Mouse (Mus musculus): ENCODE data around the gene Pawr. TPM values are rescaled to one million over a fixed set of nuclear protein-coding genes. Genes with fewer than 3 reads are reported as not detected.
A peak's percentile ranks its signal among the peaks of the same experiment; 100 is the strongest.

Pawr gene
- polyA plus RNA-seq, 1 experiment from 2014 or later = 3.8 TPM

DNA sequence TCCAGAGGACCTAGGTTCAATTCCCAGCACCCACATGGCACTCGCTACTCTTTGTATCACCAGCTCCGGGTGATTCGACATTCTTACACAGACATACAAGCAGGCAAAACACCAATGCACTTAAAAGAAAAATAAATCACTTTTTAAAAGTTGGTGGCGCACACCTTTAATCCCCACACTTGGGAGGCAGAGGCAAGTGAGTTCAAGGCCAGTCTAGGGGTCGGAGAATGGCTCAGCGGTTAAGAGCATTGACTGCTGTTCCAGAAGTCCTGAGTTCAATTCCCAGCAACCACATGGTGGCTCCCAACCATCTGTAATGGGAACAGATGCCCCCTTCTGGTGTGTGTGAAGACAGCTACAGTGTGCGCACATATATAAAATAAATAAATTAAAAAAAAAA lies 16.7 kb upstream of the Pawr start:
- no peak overlapping the region for H3K4me3 ChIP-seq (replicated peaks)
- no peaks in the 10 kb centered on the region for H3K27me3 ChIP-seq
- no peaks in the 10 kb centered on the region for H3K36me3 ChIP-seq
- H3K27ac ChIP-seq = no peak overlapping the region
- H3K9ac ChIP-seq = no peak overlapping the region
- ATAC-seq (ENCODE audit: low read depth) = no peak
- no peak overlapping the region for H3K4me2 ChIP-seq
- DNase-seq = no peak
- H3K4me1 ChIP-seq (replicated peaks) = peaks cover 10% of the 10 kb centered on the region; the same call in 1 of the 2 replicates
- 83% methylated on average over 7 of the region's 7 CpGs for WGBS (ENCODE audit: insufficient replicate concordance)
- H3K9me3 ChIP-seq (replicated peaks) = no peaks in the 10 kb centered on the region

DNA sequence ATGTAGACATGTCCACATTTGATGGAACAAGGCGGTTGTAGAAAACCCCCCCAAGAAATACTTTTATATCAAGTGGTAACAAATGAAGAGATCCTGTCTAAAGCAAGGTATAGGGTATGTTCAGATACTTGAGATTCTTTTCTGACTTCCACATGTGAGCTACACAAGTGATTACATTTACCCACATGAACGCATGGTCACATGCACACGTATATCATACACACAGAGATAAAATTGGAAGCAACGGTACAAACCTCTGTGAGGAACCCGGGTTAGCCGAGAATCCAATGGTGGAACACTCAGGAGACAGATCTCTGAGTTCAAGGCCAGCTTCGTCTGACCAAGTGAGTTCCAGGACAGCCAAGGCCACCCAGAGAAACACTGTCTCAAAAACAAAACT lies 3.6 kb upstream of the Pawr start:
- H3K27me3 ChIP-seq = peaks cover 41% of the 10 kb centered on the region
- DNase-seq (no peak), ATAC-seq (ENCODE audit: low read depth) (no peak)
- no peaks in the 10 kb centered on the region for H3K36me3 ChIP-seq
- H3K4me3 ChIP-seq (replicated peaks) = no peak overlapping the region
- H3K4me2 ChIP-seq = no peak overlapping the region
- 66% methylated on average over 7 of the region's 7 CpGs for WGBS (ENCODE audit: insufficient replicate concordance)
- no peak overlapping the region for H3K27ac ChIP-seq
- H3K9me3 ChIP-seq (replicated peaks) = no peaks in the 10 kb centered on the region
- no peak overlapping the region for H3K9ac ChIP-seq
- H3K4me1 ChIP-seq (replicated peaks) = peaks cover 12% of the 10 kb centered on the region

DNA sequence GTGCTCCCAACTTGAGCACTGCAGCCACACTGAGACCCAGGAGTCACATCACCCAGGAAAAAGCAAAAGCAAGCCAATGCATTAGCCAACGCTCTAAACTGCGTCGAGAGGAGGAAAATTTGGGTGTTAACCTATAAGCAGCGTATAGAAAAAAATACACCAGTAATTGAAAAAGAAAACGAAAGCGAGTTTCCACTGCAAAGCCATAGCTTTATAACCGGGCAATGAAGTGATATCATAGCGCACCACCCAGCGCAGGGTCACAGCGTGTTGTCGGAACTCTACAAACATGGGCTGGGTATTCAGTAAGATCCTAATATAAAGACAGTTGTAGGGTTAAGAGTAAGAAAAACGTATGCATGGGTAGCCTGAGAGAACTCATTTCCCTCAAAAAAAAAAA lies 2.9 kb upstream of the Pawr start:
- Histone ChIP-seq H3K9ac (no peak overlapping the region), H3K27me3 (peaks cover 45% of the 10 kb centered on the region), H3K4me2 (no peak overlapping the region), H3K27ac (no peak overlapping the region), H3K4me3 (replicated peaks) (no peak overlapping the region), H3K4me1 (replicated peaks) (peaks cover 16% of the 10 kb centered on the region), H3K9me3 (replicated peaks) (no peaks in the 10 kb centered on the region), H3K36me3 (no peaks in the 10 kb centered on the region)
- no peak for DNase-seq
- ATAC-seq (ENCODE audit: low read depth) = no peak
- WGBS (ENCODE audit: insufficient replicate concordance) = 75% methylated on average over 12 of the region's 12 CpGs

DNA sequence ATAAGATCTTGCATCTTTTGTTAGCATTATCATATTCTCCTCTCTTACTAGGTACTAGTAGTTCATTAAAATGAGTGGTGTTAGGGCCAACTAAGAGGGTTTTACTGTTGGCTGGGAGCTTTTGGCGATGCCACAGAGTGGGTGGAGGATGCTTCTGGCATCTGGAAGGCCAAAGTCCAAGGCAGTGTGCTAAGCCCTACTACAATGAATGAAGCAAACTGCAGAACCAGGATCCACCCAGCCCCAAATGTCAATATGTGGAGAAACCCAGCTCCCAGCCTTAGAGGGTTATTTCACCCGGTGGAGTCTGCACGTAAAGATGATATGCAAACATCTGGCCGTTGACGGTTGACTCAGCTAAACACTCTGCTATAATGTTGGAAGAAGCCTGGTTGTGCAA lies 2.1 kb upstream of the Pawr start:
- 63% methylated on average over 5 of the region's 5 CpGs for WGBS (ENCODE audit: insufficient replicate concordance)
- ATAC-seq (ENCODE audit: low read depth) = no peak
- DNase-seq = no peak

DNA sequence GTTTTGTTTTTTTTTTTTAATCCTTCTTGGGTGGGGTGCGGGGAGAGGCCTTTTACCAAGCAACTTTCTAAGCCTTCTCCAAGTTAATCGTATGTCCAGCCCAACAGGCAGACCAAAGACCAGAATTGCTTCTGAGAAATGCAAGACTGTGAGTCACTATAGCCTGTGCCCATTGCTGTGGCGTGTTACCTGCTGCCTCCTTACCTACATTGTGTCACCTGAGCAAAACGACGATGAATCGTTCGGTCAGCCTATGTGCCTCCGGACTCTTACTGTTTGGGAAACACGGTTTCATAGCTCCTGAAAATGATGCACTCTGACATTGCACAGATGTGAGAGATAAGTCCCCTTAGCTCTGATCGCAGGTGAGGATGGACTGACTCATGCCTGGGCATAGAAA lies 957 bp upstream of the Pawr start:
- H3K4me1 ChIP-seq (replicated peaks) = peaks cover 16% of the 10 kb centered on the region
- WGBS (ENCODE audit: insufficient replicate concordance) = 15% methylated on average over 10 of the region's 10 CpGs
- H3K4me2 ChIP-seq = peak overlapping the region; percentile 90
- H3K36me3 ChIP-seq = no peaks in the 10 kb centered on the region
- DNase-seq (no peak), ATAC-seq (ENCODE audit: low read depth) (no peak)
- H3K9ac ChIP-seq = no peak overlapping the region
- no peak overlapping the region for H3K27ac ChIP-seq
- H3K9me3 ChIP-seq (replicated peaks) = no peaks in the 10 kb centered on the region
- H3K4me3 ChIP-seq (replicated peaks) = peak overlapping the region; percentile 75; the same call in 1 of the 2 replicates
- H3K27me3 ChIP-seq = peaks cover 45% of the 10 kb centered on the region

More for the DNA sequence above, 2.1 kb upstream of the Pawr start:
- Histone ChIP-seq H3K4me1 (replicated peaks) (peaks cover 16% of the 10 kb centered on the region), H3K4me3 (replicated peaks) (no peak overlapping the region), H3K27ac (no peak overlapping the region), H3K9ac (no peak overlapping the region), H3K27me3 (peaks cover 45% of the 10 kb centered on the region), H3K4me2 (no peak overlapping the region), H3K9me3 (replicated peaks) (no peaks in the 10 kb centered on the region), H3K36me3 (no peaks in the 10 kb centered on the region)

DNA sequence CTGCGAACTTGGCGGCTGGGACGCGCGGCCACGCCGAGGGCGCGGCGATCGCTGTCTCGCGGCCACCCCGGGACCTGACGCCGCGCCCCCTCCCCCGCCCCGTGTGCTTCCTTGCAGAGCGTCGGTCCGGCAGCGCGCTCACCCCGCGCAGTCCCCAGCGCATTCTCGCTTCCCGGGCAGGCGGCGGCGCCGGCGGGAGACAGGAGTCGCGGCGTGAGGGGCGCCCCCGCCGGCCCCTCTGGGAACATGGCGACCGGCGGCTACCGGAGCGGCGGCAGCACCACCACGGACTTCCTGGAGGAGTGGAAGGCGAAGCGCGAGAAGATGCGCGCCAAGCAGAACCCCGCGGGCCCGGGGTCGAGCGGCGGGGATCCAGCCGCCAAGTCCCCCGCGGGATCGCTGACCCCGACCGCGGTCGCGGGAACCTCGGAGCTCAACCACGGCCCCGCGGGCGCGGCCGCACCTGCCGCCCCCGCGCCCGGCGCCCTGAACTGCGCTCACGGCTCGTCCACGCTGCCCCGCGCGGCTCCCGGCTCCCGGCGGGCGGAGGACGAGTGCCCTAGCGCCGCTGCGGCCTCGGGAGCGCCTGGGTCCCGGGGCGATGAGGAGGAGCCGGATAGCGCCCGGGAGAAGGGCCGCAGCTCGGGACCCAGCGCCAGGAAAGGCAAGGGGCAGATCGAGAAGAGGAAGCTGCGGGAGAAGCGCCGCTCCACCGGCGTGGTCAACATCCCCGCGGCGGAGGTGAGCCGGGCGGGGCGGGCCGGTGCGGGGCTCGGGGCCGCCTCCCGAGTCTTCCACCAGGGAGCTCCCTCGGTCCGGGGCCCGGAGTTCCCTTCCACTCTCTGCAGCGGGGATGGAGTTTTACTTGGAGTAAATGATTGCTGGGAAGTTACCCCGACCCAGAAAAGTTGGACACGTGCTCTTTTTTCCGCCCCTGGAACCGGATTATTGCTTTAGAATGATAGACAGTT lies 935 bp downstream of the Pawr start:
- DNase-seq = peak; percentile 37
- peaks cover 13% of the 10 kb centered on the region; the same call in 1 of the 2 replicates for H3K36me3 ChIP-seq
- peak overlapping the region; percentile 78 for H3K9ac ChIP-seq
- H3K27ac ChIP-seq = peak overlapping the region; percentile 71
- H3K9me3 ChIP-seq (replicated peaks) = no peaks in the 10 kb centered on the region
- under 1% methylated on average over 100 of the region's 129 CpGs for WGBS (ENCODE audit: insufficient replicate concordance)
- peaks cover 16% of the 10 kb centered on the region for H3K4me1 ChIP-seq (replicated peaks)
- peak overlapping the region; percentile 75 for H3K4me3 ChIP-seq (replicated peaks)
- peak overlapping the region; percentile 90 for H3K4me2 ChIP-seq
- H3K27me3 ChIP-seq = peaks cover 45% of the 10 kb centered on the region
- ATAC-seq (ENCODE audit: low read depth) = peak; percentile 47

DNA sequence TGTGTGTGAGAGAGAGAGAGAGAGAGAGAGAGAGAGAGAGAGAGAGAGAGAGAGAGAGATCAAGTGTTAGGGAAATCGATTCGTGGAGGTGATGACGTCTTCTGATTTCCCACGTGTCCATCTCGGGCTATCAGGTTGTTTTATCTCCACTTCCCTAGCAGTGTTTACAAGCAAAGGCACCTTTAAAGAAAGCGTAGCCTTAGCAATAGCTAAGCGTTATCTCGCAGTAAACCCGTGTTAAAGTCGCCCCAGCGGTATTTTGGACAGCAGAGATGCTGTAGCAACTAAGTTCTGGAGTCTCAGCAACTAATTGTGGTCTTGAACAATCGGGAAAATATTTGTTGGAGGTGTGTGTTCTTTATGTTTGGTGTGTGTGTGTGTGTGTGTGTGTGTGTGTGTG lies 1.7 kb downstream of the Pawr start:
- H3K27me3 ChIP-seq = peaks cover 45% of the 10 kb centered on the region
- peaks cover 16% of the 10 kb centered on the region for H3K4me1 ChIP-seq (replicated peaks)
- ATAC-seq (ENCODE audit: low read depth) (no peak), DNase-seq (no peak)
- H3K27ac ChIP-seq = no peak overlapping the region
- peaks cover 13% of the 10 kb centered on the region; the same call in 1 of the 2 replicates for H3K36me3 ChIP-seq
- H3K4me3 ChIP-seq (replicated peaks) = peak overlapping the region; percentile 75
- H3K4me2 ChIP-seq = peak overlapping the region; percentile 90
- H3K9me3 ChIP-seq (replicated peaks) = no peaks in the 10 kb centered on the region
- WGBS (ENCODE audit: insufficient replicate concordance) = 5% methylated on average over 12 of the region's 12 CpGs
- 0 out of 2 replicates have a peak overlapping the region, but pooled peaks have one; percentile 78 for H3K9ac ChIP-seq

DNA sequence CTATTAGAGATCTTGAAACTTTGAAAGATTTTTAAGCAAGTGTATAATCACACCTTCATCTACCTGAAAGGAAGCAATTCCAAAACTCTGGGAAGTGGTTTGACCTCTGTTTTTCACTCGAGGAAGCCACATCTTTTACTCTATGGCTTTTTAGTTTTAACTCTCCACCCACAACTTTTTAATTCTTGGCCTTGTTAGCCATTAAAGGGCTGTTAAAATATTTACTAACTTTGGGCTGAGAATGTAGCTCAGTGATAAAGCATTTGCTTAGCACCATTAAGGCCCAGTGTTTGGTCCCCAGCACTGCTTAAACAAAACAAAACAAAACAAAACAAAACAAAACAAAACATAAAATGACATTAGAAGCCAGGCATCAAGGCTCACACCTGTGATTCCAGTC lies 2.2 kb downstream of the Pawr start:
- 14% methylated on average over 1 of the region's 1 CpGs for WGBS (ENCODE audit: insufficient replicate concordance)
- Histone ChIP-seq H3K36me3 (peaks cover 13% of the 10 kb centered on the region; the same call in 1 of the 2 replicates), H3K9ac (no peak overlapping the region), H3K27ac (no peak overlapping the region), H3K4me1 (replicated peaks) (peaks cover 16% of the 10 kb centered on the region), H3K27me3 (peaks cover 41% of the 10 kb centered on the region), H3K4me2 (peak overlapping the region; percentile 90), H3K4me3 (replicated peaks) (peak overlapping the region; percentile 75; the same call in 1 of the 2 replicates), H3K9me3 (replicated peaks) (no peaks in the 10 kb centered on the region)
- DNase-seq = no peak
- no peak for ATAC-seq (ENCODE audit: low read depth)

DNA sequence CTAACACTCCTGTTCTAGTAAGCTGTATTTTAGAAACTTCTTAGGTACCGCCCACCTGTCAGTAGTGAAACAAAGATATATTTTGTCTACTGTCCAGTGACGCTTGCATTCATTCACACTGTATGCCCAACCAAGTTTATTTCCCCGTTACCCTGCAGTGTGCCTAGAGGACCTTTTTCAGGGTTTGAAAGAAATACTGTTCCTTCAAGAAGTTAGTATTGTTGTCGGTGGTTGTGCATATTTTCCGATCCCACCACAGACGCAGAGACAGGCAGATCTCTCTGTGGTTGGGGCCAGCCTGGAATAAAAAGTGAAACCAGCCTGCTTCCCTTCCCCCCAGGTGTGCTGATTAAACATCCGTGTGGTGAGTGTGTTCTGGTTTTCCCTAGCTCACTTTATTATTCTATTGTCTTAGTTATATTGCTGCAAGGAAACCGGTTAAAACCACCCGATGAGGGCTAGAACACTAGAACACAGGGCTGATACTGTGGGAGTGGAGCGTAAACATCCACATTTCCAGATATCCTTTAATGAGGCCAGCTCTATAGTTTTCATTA lies 3.9 kb downstream of the Pawr start:
- no peak overlapping the region for H3K4me2 ChIP-seq
- H3K27ac ChIP-seq = no peak overlapping the region
- peaks cover 29% of the 10 kb centered on the region for H3K27me3 ChIP-seq
- DNase-seq (no peak), ATAC-seq (ENCODE audit: low read depth) (no peak)
- WGBS (ENCODE audit: insufficient replicate concordance) = 73% methylated on average over 10 of the region's 10 CpGs
- H3K9ac ChIP-seq = no peak overlapping the region
- peaks cover 16% of the 10 kb centered on the region for H3K4me1 ChIP-seq (replicated peaks)
- no peak overlapping the region for H3K4me3 ChIP-seq (replicated peaks)
- H3K36me3 ChIP-seq = peaks cover 13% of the 10 kb centered on the region; the same call in 1 of the 2 replicates
- no peaks in the 10 kb centered on the region for H3K9me3 ChIP-seq (replicated peaks)

DNA sequence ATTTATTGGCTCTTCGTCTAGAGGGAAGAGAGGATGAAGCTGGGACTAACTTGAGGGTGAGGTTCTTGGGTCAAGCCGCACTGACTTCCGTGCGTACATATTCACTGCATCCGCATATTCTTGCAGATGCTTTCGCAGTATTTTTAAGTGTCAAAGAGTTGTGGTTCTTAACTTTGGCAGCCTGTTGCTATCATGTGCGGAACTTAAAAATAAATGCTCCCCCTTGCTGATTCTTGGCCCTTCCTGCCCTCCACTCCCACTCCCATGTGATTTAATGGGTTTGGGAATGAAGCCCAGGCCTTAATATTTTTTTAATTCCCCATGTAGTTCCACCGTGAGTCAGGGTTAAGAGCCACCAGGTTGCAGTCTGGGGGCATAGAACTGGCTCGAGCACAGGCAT lies 4.7 kb downstream of the Pawr start:
- Histone ChIP-seq H3K4me2 (no peak overlapping the region), H3K4me1 (replicated peaks) (peaks cover 13% of the 10 kb centered on the region), H3K36me3 (peaks cover 13% of the 10 kb centered on the region; the same call in 1 of the 2 replicates), H3K27ac (no peak overlapping the region), H3K27me3 (peaks cover 21% of the 10 kb centered on the region), H3K4me3 (replicated peaks) (no peak overlapping the region), H3K9ac (no peak overlapping the region), H3K9me3 (replicated peaks) (no peaks in the 10 kb centered on the region)
- ATAC-seq (ENCODE audit: low read depth) (no peak), DNase-seq (no peak)
- 80% methylated on average over 9 of the region's 9 CpGs for WGBS (ENCODE audit: insufficient replicate concordance)

DNA sequence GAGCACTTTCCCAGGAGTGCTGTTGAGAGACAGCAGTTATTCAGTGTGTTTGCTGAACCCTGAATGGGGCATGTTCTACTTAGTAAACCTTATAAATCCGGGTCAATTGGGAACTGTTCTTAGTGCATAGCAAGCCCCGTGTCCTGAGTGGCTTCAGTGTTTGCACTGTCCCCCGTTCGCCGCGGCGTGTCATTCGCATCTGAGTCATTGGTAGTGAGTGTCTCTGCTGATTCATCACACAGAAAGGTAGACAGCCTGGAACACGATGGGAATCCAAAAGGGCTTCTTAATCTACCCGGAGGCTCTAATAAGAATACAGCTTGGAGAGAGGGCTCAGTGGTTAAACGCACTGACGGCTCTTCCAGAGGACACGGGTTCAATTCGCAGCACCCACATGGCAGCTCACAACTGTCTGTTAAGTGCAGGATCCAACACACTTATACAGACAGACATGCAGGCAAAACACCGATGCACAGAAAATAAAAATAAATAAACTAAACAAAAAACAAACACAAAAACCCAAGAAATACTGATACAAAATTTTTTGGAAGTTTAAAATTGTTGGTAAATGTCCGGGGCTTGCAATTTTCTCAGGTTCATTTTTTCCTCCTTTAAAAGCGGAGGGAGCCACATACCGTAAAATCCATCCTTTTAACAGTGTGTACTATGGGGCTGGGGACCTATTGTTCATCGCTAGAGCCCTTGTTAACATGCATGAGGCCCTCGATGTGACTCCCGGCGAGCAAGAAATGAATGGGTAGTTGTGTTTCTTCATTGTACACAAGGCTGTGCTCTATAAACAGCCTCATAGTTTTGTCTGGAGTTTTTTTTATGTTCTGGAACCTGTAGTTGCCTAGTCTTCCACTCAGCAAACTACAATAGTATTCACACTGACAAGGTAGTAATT lies 6.4 kb downstream of the Pawr start:
- H3K36me3 ChIP-seq = peaks cover 13% of the 10 kb centered on the region
- H3K27me3 ChIP-seq = peaks cover 4% of the 10 kb centered on the region; the same call in 1 of the 2 replicates
- DNase-seq = no peak
- no peak overlapping the region for H3K27ac ChIP-seq
- no peak overlapping the region for H3K4me2 ChIP-seq
- WGBS (ENCODE audit: insufficient replicate concordance) = 85% methylated on average over 22 of the region's 22 CpGs
- H3K9ac ChIP-seq = no peak overlapping the region
- ATAC-seq (ENCODE audit: low read depth) = no peak
- H3K4me3 ChIP-seq (replicated peaks) = no peak overlapping the region
- no peaks in the 10 kb centered on the region for H3K9me3 ChIP-seq (replicated peaks)
- H3K4me1 ChIP-seq (replicated peaks) = peaks cover 4% of the 10 kb centered on the region; the same call in 1 of the 2 replicates

Data from liver, embryonic 13.5 days (tissue).